Mouse (Mus musculus) stomach, postnatal 0 days (tissue): ENCODE results near the gene Taf4. TPM values are rescaled to one million over a fixed set of nuclear protein-coding genes. Genes with fewer than 3 reads are reported as not detected.

Experiments used
- ATAC-seq: fragments of 200-750 bp; cut with Nextera tagmentation; 2 replicates; pipeline ENCODE4 v1.8.0; 2017; ENCODE audit not compliant: low FRiP score, low TSS enrichment
- DNase-seq: peaks from one replicate; pipeline ENCODE4 v3.0.0-alpha.2; 2016; ENCODE audit warnings: low spot score
- H3K27ac ChIP-seq: fragments of 300-500 bp; sonication (generic); replicated peaks from 2 replicates; pipeline ENCODE4 v1.5.1; 2014; ENCODE audit warnings: mild to moderate bottlenecking, control low read depth
- H3K27me3 ChIP-seq: fragments of 300-500 bp; sonication (generic); 2 replicates; pipeline ENCODE4 v1.6.1; 2014; ENCODE audit warnings: low read length; ENCODE audit not compliant: control insufficient read depth, insufficient read depth
- H3K36me3 ChIP-seq: fragments of 300-500 bp; sonication (generic); 2 replicates; pipeline ENCODE4 v1.6.1; 2014; ENCODE audit warnings: low read length, mixed read lengths; ENCODE audit not compliant: control insufficient read depth, insufficient read depth
- H3K4me1 ChIP-seq: fragments of 300-500 bp; sonication (generic); replicated peaks from 2 replicates; pipeline ENCODE4 v1.6.1; 2014; ENCODE audit warnings: antibody characterized with exemption; ENCODE audit not compliant: control insufficient read depth, insufficient read depth
- H3K4me2 ChIP-seq: fragments of 300-500 bp; sonication (generic); replicated peaks from 2 replicates; pipeline ENCODE4 v1.6.1; 2014; ENCODE audit warnings: low read depth, mild to moderate bottlenecking, control low read depth, moderate library complexity
- H3K4me3 ChIP-seq: fragments of 300-500 bp; sonication (generic); 2 replicates; pipeline ENCODE4 v1.5.1; 2014; ENCODE audit warnings: low read depth, low read length, control low read depth
- H3K9ac ChIP-seq: fragments of 300-500 bp; sonication (generic); 2 replicates; pipeline ENCODE4 v1.6.1; 2014; ENCODE audit warnings: mild to moderate bottlenecking, low read length, control low read depth, mixed read lengths
- H3K9me3 ChIP-seq: fragments of 300-500 bp; sonication (generic); 2 replicates; pipeline ENCODE4 v1.6.1; 2016; ENCODE audit warnings: low read length; ENCODE audit not compliant: control insufficient read depth
- CTCF ChIP-seq: IDR thresholded peaks from 2 replicates; pipeline ENCODE4 v1.5.1; 2016; ENCODE audit warnings: antibody characterized with exemption, low read depth, mild to moderate bottlenecking, moderate library complexity
- EP300 ChIP-seq: optimal IDR thresholded peaks from 2 replicates; pipeline ENCODE3; 2016; ENCODE audit warnings: antibody characterized with exemption
- WGBS: fragments of 180-500 bp; shearing (Covaris S2); extraction: QIAGEN DNeasy Blood & Tissue Kit; methylation state at CpG from one replicate; pipeline ENCODE4 v1.1.7; 2014; 5-methylcytosine and 5-hydroxymethylcytosine counted together
- polyA plus RNA-seq: library from polyadenylated mRNA; unstranded; fragments of >200 nt; fragmentation: Nextera tagmentation; extraction: Ambion mirVana; gene quantifications from 2 replicates; pipeline ENCODE4 v1.2.1, GENCODE M21; 2015

The Taf4 gene
- polyA plus RNA-seq, 1 experiment from 2014 or later = 2.1 TPM

- ATAC-seq (no peak), DNase-seq (no peak)
- no peak overlapping the region for H3K4me2 ChIP-seq
- H3K36me3 ChIP-seq = peaks cover 7% of the 10 kb centered on the region
- no peak overlapping the region for H3K9ac ChIP-seq
- no peak overlapping the region for H3K4me3 ChIP-seq
- no peaks in the 10 kb centered on the region for H3K9me3 ChIP-seq
- H3K27me3 ChIP-seq = no peaks in the 10 kb centered on the region
- H3K4me1 ChIP-seq = no peaks in the 10 kb centered on the region
- TF ChIP-seq EP300 (no peak), CTCF (no peak)
- H3K27ac ChIP-seq = no peak overlapping the region
- WGBS = 88% methylated on average over 16 of the region's 16 CpGs
Observed at GRCm38 (mm10) chr2:179931741-179932140, 44.7 kb downstream of the Taf4 start.

DNA sequence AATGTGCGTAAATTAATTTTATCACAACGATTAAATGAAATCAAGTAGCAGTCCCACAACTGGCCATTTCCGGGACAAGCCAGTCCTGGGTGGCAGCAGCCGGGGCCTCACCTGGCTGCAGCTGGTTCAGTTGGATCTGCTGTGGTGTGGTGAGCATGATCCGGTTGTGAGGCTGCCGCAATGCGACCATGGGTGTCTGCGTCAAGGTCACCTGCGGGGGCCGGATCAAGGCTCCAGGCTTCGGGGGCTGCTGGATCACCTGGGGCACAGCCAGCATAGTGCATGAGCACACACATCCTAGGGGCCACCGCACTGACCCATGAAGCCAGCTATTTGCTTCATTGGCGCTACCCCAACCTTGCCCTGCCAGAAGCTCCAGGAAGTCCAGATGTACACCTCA lies 47.3 kb downstream of the Taf4 start:
- Histone ChIP-seq H3K36me3 (peaks cover 7% of the 10 kb centered on the region), H3K4me2 (no peak overlapping the region), H3K4me1 (no peaks in the 10 kb centered on the region), H3K4me3 (no peak overlapping the region), H3K9me3 (no peaks in the 10 kb centered on the region), H3K9ac (no peak overlapping the region), H3K27ac (no peak overlapping the region), H3K27me3 (no peaks in the 10 kb centered on the region)
- no peak for DNase-seq
- 87% methylated on average over 13 of the region's 13 CpGs for WGBS
- no peak for ATAC-seq
- TF ChIP-seq CTCF (no peak), EP300 (no peak)

DNA sequence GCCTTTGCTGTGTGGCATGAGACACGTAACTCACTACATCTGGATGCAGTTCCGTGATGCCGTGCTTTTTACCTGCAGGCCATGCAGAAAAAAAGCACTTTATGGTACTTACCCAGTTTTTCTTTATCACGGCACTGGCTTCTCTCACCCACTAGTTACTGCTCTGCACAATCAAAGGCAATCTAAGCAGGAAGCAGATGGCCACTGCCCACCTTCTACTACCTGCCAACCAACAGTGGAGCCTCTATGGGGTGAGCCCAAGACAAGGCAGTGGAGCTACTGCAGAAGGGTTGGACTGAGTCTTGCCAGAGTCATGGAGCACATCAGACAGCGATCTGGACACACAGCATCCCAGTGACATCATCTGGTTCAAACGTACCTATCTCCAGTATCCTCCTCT lies 52.4 kb downstream of the Taf4 start:
- no peak for TF ChIP-seq CTCF
- TF ChIP-seq EP300 = no peak
- no peaks in the 10 kb centered on the region for H3K9me3 ChIP-seq
- H3K4me3 ChIP-seq = no peak overlapping the region
- no peaks in the 10 kb centered on the region for H3K4me1 ChIP-seq
- DNase-seq = no peak
- no peak overlapping the region for H3K4me2 ChIP-seq
- no peak overlapping the region for H3K9ac ChIP-seq
- ATAC-seq = no peak
- H3K36me3 ChIP-seq = peaks cover 22% of the 10 kb centered on the region
- WGBS = 91% methylated on average over 6 of the region's 6 CpGs
- no peak overlapping the region for H3K27ac ChIP-seq
- no peaks in the 10 kb centered on the region for H3K27me3 ChIP-seq

DNA sequence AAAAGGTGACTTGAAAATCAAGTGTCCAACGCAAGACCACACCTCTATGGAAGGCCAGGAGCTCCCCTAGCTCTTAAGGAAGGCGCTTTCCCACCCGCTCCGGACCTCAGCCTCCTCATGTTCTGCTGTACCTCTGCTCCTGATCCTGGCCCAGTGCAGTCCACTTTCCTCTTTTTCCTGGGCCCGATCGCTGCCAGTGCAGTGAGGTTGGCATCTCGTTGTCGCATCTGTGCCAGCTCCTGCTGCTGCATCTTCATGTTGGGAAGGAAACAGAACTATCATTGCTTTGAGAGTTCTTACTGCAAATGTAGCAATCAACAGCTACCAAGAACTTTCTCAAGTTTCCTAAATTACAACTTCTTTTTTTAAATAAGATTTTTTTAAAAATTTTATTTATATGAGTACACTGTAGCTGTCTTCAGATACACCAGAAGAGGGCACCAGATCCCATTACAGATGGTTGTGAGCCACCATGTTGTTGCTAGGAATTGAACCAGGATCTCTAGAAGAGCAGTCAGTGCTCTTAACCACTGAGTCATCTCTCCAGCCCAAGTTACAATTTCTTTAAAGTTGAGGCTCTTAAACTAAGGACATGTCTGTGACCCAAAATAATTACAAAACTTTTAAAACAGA lies 55.3 kb downstream of the Taf4 start:
- Histone ChIP-seq H3K9ac (no peak overlapping the region), H3K4me2 (no peak overlapping the region), H3K4me3 (no peak overlapping the region), H3K27me3 (no peaks in the 10 kb centered on the region), H3K9me3 (no peaks in the 10 kb centered on the region), H3K4me1 (no peaks in the 10 kb centered on the region), H3K27ac (no peak overlapping the region), H3K36me3 (peaks cover 24% of the 10 kb centered on the region)
- no peak for ATAC-seq
- TF ChIP-seq CTCF (peak; percentile 39), EP300 (no peak)
- DNase-seq = no peak
- WGBS = 96% methylated on average over 8 of the region's 8 CpGs

GRCm38 (mm10) chr2:179920042-179920441 lies 56.4 kb downstream of the Taf4 start:
- DNase-seq (no peak), ATAC-seq (no peak)
- H3K4me1 ChIP-seq = no peaks in the 10 kb centered on the region
- H3K36me3 ChIP-seq = peaks cover 27% of the 10 kb centered on the region
- no peaks in the 10 kb centered on the region for H3K9me3 ChIP-seq
- H3K4me2 ChIP-seq = no peak overlapping the region
- H3K27ac ChIP-seq = no peak overlapping the region
- 53% methylated on average over 4 of the region's 4 CpGs for WGBS
- no peak overlapping the region for H3K9ac ChIP-seq
- TF ChIP-seq EP300 (no peak), CTCF (no peak)
- no peak overlapping the region for H3K4me3 ChIP-seq
- H3K27me3 ChIP-seq = no peaks in the 10 kb centered on the region

GRCm38 (mm10) chr2:179916877-179917673 lies 59.4 kb downstream of the Taf4 start:
- Histone ChIP-seq H3K9ac (no peak overlapping the region), H3K4me2 (no peak overlapping the region), H3K27me3 (no peaks in the 10 kb centered on the region), H3K4me3 (no peak overlapping the region), H3K36me3 (peaks cover 29% of the 10 kb centered on the region), H3K27ac (no peak overlapping the region), H3K4me1 (no peaks in the 10 kb centered on the region), H3K9me3 (no peaks in the 10 kb centered on the region)
- DNase-seq (peak; percentile 81), ATAC-seq (peak; percentile 80)
- TF ChIP-seq CTCF = peak; percentile 91
- no peak for TF ChIP-seq EP300
- 26% methylated on average over 4 of the region's 5 CpGs for WGBS
